Mouse (Mus musculus) monocyte, adult 2 months (primary cell): ENCODE results near the gene Mef2c.

Source experiments
- DNase-seq, 2 experiments: peaks; one replicate each; pipeline ENCODE4 v3.0.0; 2022; ENCODE audit warnings: low spot score in 2 of 2, low read depth in 1 of 2

The Mef2c gene

GRCm38 (mm10) chr13:83660722-83661121 lies 156.9 kb downstream of the Mef2c start:
- DNase-seq, result no peak

- no peak for DNase-seq
Measured at GRCm38 (mm10) chr13:83661166-83661565, 157.3 kb downstream of the Mef2c start.

GRCm38 (mm10) chr13:83662089-83662551 lies 158.3 kb downstream of the Mef2c start:
- no peak for DNase-seq

GRCm38 (mm10) chr13:83666179-83666578 lies 162.3 kb downstream of the Mef2c start:
- DNase-seq, result no peak

GRCm38 (mm10) chr13:83667051-83667450 lies 163.2 kb downstream of the Mef2c start:
- no peak for DNase-seq

GRCm38 (mm10) chr13:83707611-83708010 lies 203.8 kb downstream of the Mef2c start:
- no peak for DNase-seq

- no peak for DNase-seq
Measured at GRCm38 (mm10) chr13:83712778-83713380, 209.0 kb downstream of the Mef2c start.

- DNase-seq, result no peak
Measured at GRCm38 (mm10) chr13:83713661-83714291, 209.9 kb downstream of the Mef2c start.

GRCm38 (mm10) chr13:83714466-83715307 lies 210.9 kb downstream of the Mef2c start:
- DNase-seq, result peak in 1 of 2 experiments; percentile 47

- no peak for DNase-seq
Measured at GRCm38 (mm10) chr13:83715308-83715785, 211.5 kb downstream of the Mef2c start.

GRCm38 (mm10) chr13:83715971-83716615 lies 212.3 kb downstream of the Mef2c start:
- DNase-seq, result no peak
